Comparison of ENCODE assay signal across 8 mouse cellular contexts in genomic region chrX:38456635-38457006, GRCm38 (mm10). TPM values are rescaled to one million over a fixed set of nuclear protein-coding genes. Genes with fewer than 3 reads are reported as not detected.
DNase-seq lines count a peak whose midpoint lies in the region; ATAC-seq and TF ChIP-seq lines count a peak whose summit lies in the region.

No protein-coding gene starts in this region.

- no peak for TF ChIP-seq CTCF in hindbrain, postnatal 0 days (IDR thresholded peaks at IDR 0.05; ENCODE audit: low read depth)

- 20% methylated on average over 3 of the region's 3 CpGs for WGBS in liver, embryonic 12.5 days (ENCODE audit: insufficient replicate concordance)
- 38% methylated on average over 3 of the region's 3 CpGs for WGBS in forebrain, embryonic 15.5 days
- 26% methylated on average over 3 of the region's 3 CpGs for WGBS in hindbrain, postnatal 0 days
- 28% methylated on average over 3 of the region's 3 CpGs for WGBS in midbrain, embryonic 16.5 days

- ATAC-seq in liver, embryonic 12.5 days = no peak; the same call in 1 of the 2 replicates
- ATAC-seq in forebrain, embryonic 15.5 days (replicated peaks) = no peak; the same call in 1 of the 2 replicates
- ATAC-seq in hindbrain, postnatal 0 days = 0 out of 2 replicates have a peak, but pooled peaks have one; percentile 8
- ATAC-seq in midbrain, embryonic 16.5 days = peak; percentile 52

- DNase-seq in liver = no peak
- DNase-seq in hindbrain, postnatal 0 days (ENCODE audit: low spot score) = no peak
- no peak for DNase-seq in ovary, postnatal 36 days (ENCODE audit: low spot score)
- no peak for DNase-seq in frontal cortex, postnatal 10 days (ENCODE audit: low spot score in 2 of 2)
- DNase-seq in yolk sac, embryonic 10.5 days (ENCODE audit: low spot score) = no peak

- H3K27ac ChIP-seq in liver, embryonic 12.5 days = no peak overlapping the region
- no peak overlapping the region for H3K27ac ChIP-seq in forebrain, embryonic 15.5 days (replicated peaks)
- no peak overlapping the region for H3K27ac ChIP-seq in hindbrain, postnatal 0 days
- no peak overlapping the region for H3K27ac ChIP-seq in midbrain, embryonic 16.5 days (ENCODE audit: low read length)

- H3K36me3 ChIP-seq in liver, embryonic 12.5 days = peaks cover 4% of the 10 kb centered on the region
- no peaks in the 10 kb centered on the region for H3K36me3 ChIP-seq in forebrain, embryonic 15.5 days
- H3K36me3 ChIP-seq in hindbrain, postnatal 0 days (ENCODE audit: insufficient read depth, low read length) = no peaks in the 10 kb centered on the region
- H3K36me3 ChIP-seq in midbrain, embryonic 16.5 days (ENCODE audit: control insufficient read depth, insufficient read depth, low read length) = no peaks in the 10 kb centered on the region

- no peaks in the 10 kb centered on the region for H3K9me3 ChIP-seq in liver, embryonic 12.5 days (replicated peaks)
- no peaks in the 10 kb centered on the region for H3K9me3 ChIP-seq in forebrain, embryonic 15.5 days
- no peaks in the 10 kb centered on the region for H3K9me3 ChIP-seq in hindbrain, postnatal 0 days (ENCODE audit: low read length)
- H3K9me3 ChIP-seq in midbrain, embryonic 16.5 days (replicated peaks; ENCODE audit: control insufficient read depth, low read length, poor library complexity, severe bottlenecking) = no peaks in the 10 kb centered on the region; the same call in 1 of the 2 replicates

- H3K27me3 ChIP-seq in liver, embryonic 12.5 days (replicated peaks) = no peaks in the 10 kb centered on the region
- no peaks in the 10 kb centered on the region for H3K27me3 ChIP-seq in forebrain, embryonic 15.5 days
- no peaks in the 10 kb centered on the region for H3K27me3 ChIP-seq in hindbrain, postnatal 0 days (ENCODE audit: insufficient read depth, low read length)
- H3K27me3 ChIP-seq in midbrain, embryonic 16.5 days (ENCODE audit: control insufficient read depth, insufficient read depth, low read depth, low read length) = no peaks in the 10 kb centered on the region

- H3K4me3 ChIP-seq in liver, embryonic 12.5 days = peak overlapping the region; percentile 70; the same call in 1 of the 2 replicates
- peak overlapping the region; percentile 59 for H3K4me3 ChIP-seq in forebrain, embryonic 15.5 days
- peak overlapping the region; percentile 60 for H3K4me3 ChIP-seq in hindbrain, postnatal 0 days (ENCODE audit: low read length)
- no peak overlapping the region for H3K4me3 ChIP-seq in midbrain, embryonic 16.5 days (ENCODE audit: low read depth, low read length)

- H3K4me2 ChIP-seq in liver, embryonic 12.5 days = 0 out of 2 replicates have a peak overlapping the region, but pooled peaks have one; percentile 10
- no peak overlapping the region for H3K4me2 ChIP-seq in forebrain, embryonic 15.5 days (replicated peaks)
- no peak overlapping the region for H3K4me2 ChIP-seq in hindbrain, postnatal 0 days (ENCODE audit: low read depth, low read length)
- no peak overlapping the region for H3K4me2 ChIP-seq in midbrain, embryonic 16.5 days (ENCODE audit: low read length)

- H3K9ac ChIP-seq in liver, embryonic 12.5 days = no peak overlapping the region
- no peak overlapping the region for H3K9ac ChIP-seq in forebrain, embryonic 15.5 days (replicated peaks)
- H3K9ac ChIP-seq in hindbrain, postnatal 0 days (replicated peaks; ENCODE audit: low read length) = no peak overlapping the region
- H3K9ac ChIP-seq in midbrain, embryonic 16.5 days (ENCODE audit: low read depth, low read length) = no peak overlapping the region

- peaks cover 2% of the 10 kb centered on the region; the same call in 1 of the 2 replicates for H3K4me1 ChIP-seq in liver, embryonic 12.5 days
- H3K4me1 ChIP-seq in forebrain, embryonic 15.5 days = peaks cover 8% of the 10 kb centered on the region; the same call in 1 of the 2 replicates
- H3K4me1 ChIP-seq in hindbrain, postnatal 0 days (ENCODE audit: insufficient read depth, low read length) = no peaks in the 10 kb centered on the region
- peaks cover 5% of the 10 kb centered on the region; the same call in 1 of the 2 replicates for H3K4me1 ChIP-seq in midbrain, embryonic 16.5 days (ENCODE audit: control insufficient read depth, insufficient read depth, low read length)

RNA-seq across cellular contexts. Expression of gene Lamp2, which starts 0.4 kb away (rescaled TPM):
- polyA plus RNA-seq in liver, embryonic 12.5 days (2016; fragmentation: Nextera tagmentation; extraction: Ambion mirVana) = 46.5 and 48.6 TPM in 2 replicates
- 47.1 and 48.1 TPM in 2 replicates for polyA plus RNA-seq in forebrain, embryonic 15.5 days (2015; fragmentation: Nextera tagmentation; extraction: Ambion mirVana)
- 56.5 and 64.3 TPM in 2 replicates for total RNA-seq in hindbrain, postnatal 0 days (2014; rRNA removed)
- 79.8 and 84.8 TPM in 2 replicates for polyA plus RNA-seq in hindbrain, postnatal 0 days (2015; fragmentation: Nextera tagmentation; extraction: Ambion mirVana)
- 51.9 and 55.4 TPM in 2 replicates for polyA plus RNA-seq in midbrain, embryonic 16.5 days (2015; fragmentation: Nextera tagmentation; extraction: Ambion mirVana)

Comparison
In these comparisons a context has a peak if more than half of its experiments do, and no peak if none do; other contexts are left out.
1. ATAC-seq: peak in hindbrain, postnatal 0 days (single experiment) and midbrain, embryonic 16.5 days (single experiment); none in liver, embryonic 12.5 days (single experiment) and forebrain, embryonic 15.5 days (single experiment).